Mouse (Mus musculus): ENCODE data around the gene Vps26c.

Vps26c gene

GRCm38 (mm10) chr16:94526344-94527151 lies at the start of gene Vps26c:
Gene Vps26c, minus strand, starts transcription at chr16:94526830.
- DNase-seq: peak; percentile 98

- DNase-seq: no peak
Observed at GRCm38 (mm10) chr16:94575757-94576156, 49.1 kb upstream of the Vps26c start.

- DNase-seq: no peak
Observed at GRCm38 (mm10) chr16:94574718-94575094, 48.1 kb upstream of the Vps26c start.

- DNase-seq: no peak
Observed at GRCm38 (mm10) chr16:94574025-94574717, 47.5 kb upstream of the Vps26c start.

- DNase-seq: no peak
Observed at GRCm38 (mm10) chr16:94572422-94572821, 45.8 kb upstream of the Vps26c start.

- DNase-seq: no peak
Observed at GRCm38 (mm10) chr16:94571111-94571993, 44.7 kb upstream of the Vps26c start.

GRCm38 (mm10) chr16:94570361-94571041 lies 43.9 kb upstream of the Vps26c start:
- peak; percentile 80 for DNase-seq

- peak; percentile 98 for DNase-seq
Observed at GRCm38 (mm10) chr16:94569229-94570176, 42.9 kb upstream of the Vps26c start, which contains the start of gene Dyrk1a. Gene Dyrk1a, plus strand, starts transcription at chr16:94570010.

- peak; percentile 86 for DNase-seq
Observed at GRCm38 (mm10) chr16:94568335-94569228, 42.0 kb upstream of the Vps26c start.

GRCm38 (mm10) chr16:94567751-94568150 lies 41.1 kb upstream of the Vps26c start:
- no peak for DNase-seq

- no peak for DNase-seq
Observed at GRCm38 (mm10) chr16:94566834-94567585, 40.4 kb upstream of the Vps26c start.

- DNase-seq: no peak
Observed at GRCm38 (mm10) chr16:94566124-94566523, 39.5 kb upstream of the Vps26c start.

- DNase-seq: no peak
Observed at GRCm38 (mm10) chr16:94560618-94561017, 34.0 kb upstream of the Vps26c start.

- DNase-seq: no peak
Observed at GRCm38 (mm10) chr16:94559782-94560181, 33.2 kb upstream of the Vps26c start.

- DNase-seq: no peak
Observed at GRCm38 (mm10) chr16:94559282-94559681, 32.7 kb upstream of the Vps26c start.

- DNase-seq: no peak
Observed at GRCm38 (mm10) chr16:94556228-94556627, 29.6 kb upstream of the Vps26c start.

- no peak for DNase-seq
Observed at GRCm38 (mm10) chr16:94555346-94555745, 28.7 kb upstream of the Vps26c start.

- no peak for DNase-seq
Observed at GRCm38 (mm10) chr16:94551934-94552333, 25.3 kb upstream of the Vps26c start.

GRCm38 (mm10) chr16:94549813-94550212 lies 23.2 kb upstream of the Vps26c start:
- DNase-seq: no peak

Measured in kidney, adult 18-20 months (tissue).